Mouse (Mus musculus): ENCODE measurements around the gene Spryd4. TPM values are rescaled to one million over a fixed set of nuclear protein-coding genes. Genes with fewer than 3 reads are reported as not detected.

Spryd4 gene
- polyA plus RNA-seq, 1 experiment, result 21.8 TPM

DNA sequence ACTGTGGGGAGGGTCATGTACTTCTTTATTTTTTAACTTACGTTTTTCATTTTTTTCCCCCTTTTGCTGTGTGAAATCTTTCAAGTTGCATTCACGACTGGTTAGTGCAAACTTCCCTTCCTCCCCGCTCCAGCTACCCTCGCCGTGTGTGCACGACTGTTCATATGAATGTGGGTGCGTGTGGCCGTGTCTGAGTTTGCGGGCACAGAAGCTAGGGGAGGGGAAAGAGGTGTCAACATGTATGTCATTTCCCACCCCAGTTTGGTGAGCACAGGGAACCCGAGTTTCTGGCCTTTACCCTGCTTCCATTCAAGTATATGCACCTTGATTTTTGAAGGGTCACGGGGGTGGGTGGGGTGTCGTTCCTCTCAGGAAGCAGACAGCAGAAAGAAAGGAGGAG, 19.0 kb upstream of the Spryd4 start:
- Histone ChIP-seq H3K4me3 (ENCODE audit: low read depth, low read length) (no peak overlapping the region), H3K9ac (ENCODE audit: low read depth, poor library complexity, severe bottlenecking) (peak overlapping the region; percentile 98), H3K27ac (ENCODE audit: insufficient read depth, low read length) (peak overlapping the region; percentile 28; the same call in 1 of the 2 replicates)

DNA sequence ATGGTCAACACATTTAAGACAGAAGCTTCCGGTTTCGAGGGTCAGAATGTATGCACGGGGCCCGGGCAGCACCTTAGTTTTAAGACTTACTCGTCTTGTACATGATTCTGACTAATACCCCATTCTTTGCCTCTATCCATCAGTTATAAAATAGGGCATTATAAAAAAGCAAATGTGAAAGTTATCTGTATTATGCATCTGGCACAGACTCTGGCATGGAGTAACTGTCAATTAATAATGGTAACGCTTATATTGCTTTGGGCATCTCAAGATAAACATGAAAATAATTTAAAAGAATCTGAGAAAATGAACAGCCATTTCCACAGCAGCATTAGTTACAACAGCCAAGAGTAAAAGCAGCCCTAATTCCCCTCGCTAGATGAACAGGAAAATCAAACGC, 16.4 kb upstream of the Spryd4 start:
- H3K4me3 ChIP-seq (ENCODE audit: low read depth, low read length), result no peak overlapping the region
- H3K27ac ChIP-seq (ENCODE audit: insufficient read depth, low read length), result no peak overlapping the region
- no peak overlapping the region for H3K9ac ChIP-seq (ENCODE audit: low read depth, poor library complexity, severe bottlenecking)
- no peaks in the 10 kb centered on the region for H3K4me1 ChIP-seq (ENCODE audit: control insufficient read depth, insufficient read depth, low read length)
- no peaks in the 10 kb centered on the region for H3K9me3 ChIP-seq (replicated peaks; ENCODE audit: control insufficient read depth, insufficient read depth, low read length, poor library complexity, severe bottlenecking)
- no peak for TF ChIP-seq POLR2A (IDR thresholded peaks at IDR 0.05; ENCODE audit: insufficient read depth, low read length)
- TF ChIP-seq CTCF (IDR thresholded peaks at IDR 0.05; ENCODE audit: low read depth, low read length), result no peak
- no peak for TF ChIP-seq EP300 (IDR thresholded peaks at IDR 0.05; ENCODE audit: insufficient read depth, low read depth, low read length)
- H3K27me3 ChIP-seq (ENCODE audit: control insufficient read depth, insufficient read depth, low read length, poor library complexity, severe bottlenecking), result no peaks in the 10 kb centered on the region
- no peaks in the 10 kb centered on the region for H3K36me3 ChIP-seq (ENCODE audit: control insufficient read depth, insufficient read depth, low read length, poor library complexity, severe bottlenecking)

More for the DNA sequence above, 19.0 kb upstream of the Spryd4 start:
- Histone ChIP-seq H3K9me3 (replicated peaks; ENCODE audit: control insufficient read depth, insufficient read depth, low read length, poor library complexity, severe bottlenecking) (no peaks in the 10 kb centered on the region), H3K36me3 (ENCODE audit: control insufficient read depth, insufficient read depth, low read length, poor library complexity, severe bottlenecking) (peaks cover 10% of the 10 kb centered on the region; the same call in 1 of the 2 replicates), H3K27me3 (ENCODE audit: control insufficient read depth, insufficient read depth, low read length, poor library complexity, severe bottlenecking) (no peaks in the 10 kb centered on the region), H3K4me1 (ENCODE audit: control insufficient read depth, insufficient read depth, low read length) (no peaks in the 10 kb centered on the region)
- no peak for TF ChIP-seq CTCF (IDR thresholded peaks at IDR 0.05; ENCODE audit: low read depth, low read length)
- no peak for TF ChIP-seq POLR2A (IDR thresholded peaks at IDR 0.05; ENCODE audit: insufficient read depth, low read length)
- TF ChIP-seq EP300 (IDR thresholded peaks at IDR 0.05; ENCODE audit: insufficient read depth, low read depth, low read length), result no peak

GRCm38 (mm10) chr10:128227592-128227991, 16.0 kb upstream of the Spryd4 start:
- no peak for TF ChIP-seq CTCF (IDR thresholded peaks at IDR 0.05; ENCODE audit: low read depth, low read length)
- no peak for TF ChIP-seq POLR2A (IDR thresholded peaks at IDR 0.05; ENCODE audit: insufficient read depth, low read length)
- TF ChIP-seq EP300 (IDR thresholded peaks at IDR 0.05; ENCODE audit: insufficient read depth, low read depth, low read length), result no peak

GRCm38 (mm10) chr10:128225538-128225937, 13.9 kb upstream of the Spryd4 start, which contains the start of gene Mip:
Gene Mip, plus strand, starts transcription at chr10:128225838.
- Histone ChIP-seq H3K36me3 (ENCODE audit: control insufficient read depth, insufficient read depth, low read length, poor library complexity, severe bottlenecking) (no peaks in the 10 kb centered on the region), H3K9me3 (replicated peaks; ENCODE audit: control insufficient read depth, insufficient read depth, low read length, poor library complexity, severe bottlenecking) (no peaks in the 10 kb centered on the region), H3K4me3 (ENCODE audit: low read depth, low read length) (peak within 1 kb of the TSS; percentile 16), H3K4me1 (ENCODE audit: control insufficient read depth, insufficient read depth, low read length) (no peaks in the 10 kb centered on the region), H3K27ac (ENCODE audit: insufficient read depth, low read length) (no peak within 1 kb of the TSS), H3K27me3 (ENCODE audit: control insufficient read depth, insufficient read depth, low read length, poor library complexity, severe bottlenecking) (no peaks in the 10 kb centered on the region), H3K9ac (ENCODE audit: low read depth, poor library complexity, severe bottlenecking) (no peak within 1 kb of the TSS)
- TF ChIP-seq EP300 (IDR thresholded peaks at IDR 0.05; ENCODE audit: insufficient read depth, low read depth, low read length) (no peak), POLR2A (IDR thresholded peaks at IDR 0.05; ENCODE audit: insufficient read depth, low read length) (no peak), CTCF (IDR thresholded peaks at IDR 0.05; ENCODE audit: low read depth, low read length) (no peak)

More at GRCm38 (mm10) chr10:128227592-128227991, 16.0 kb upstream of the Spryd4 start:
- H3K4me3 ChIP-seq (ENCODE audit: low read depth, low read length), result no peak overlapping the region
- no peak overlapping the region for H3K9ac ChIP-seq (ENCODE audit: low read depth, poor library complexity, severe bottlenecking)
- H3K9me3 ChIP-seq (replicated peaks; ENCODE audit: control insufficient read depth, insufficient read depth, low read length, poor library complexity, severe bottlenecking), result no peaks in the 10 kb centered on the region
- H3K27me3 ChIP-seq (ENCODE audit: control insufficient read depth, insufficient read depth, low read length, poor library complexity, severe bottlenecking), result no peaks in the 10 kb centered on the region
- no peak overlapping the region for H3K27ac ChIP-seq (ENCODE audit: insufficient read depth, low read length)
- no peaks in the 10 kb centered on the region for H3K36me3 ChIP-seq (ENCODE audit: control insufficient read depth, insufficient read depth, low read length, poor library complexity, severe bottlenecking)
- no peaks in the 10 kb centered on the region for H3K4me1 ChIP-seq (ENCODE audit: control insufficient read depth, insufficient read depth, low read length)

GRCm38 (mm10) chr10:128225064-128225463, 13.5 kb upstream of the Spryd4 start:
- Histone ChIP-seq H3K27me3 (ENCODE audit: control insufficient read depth, insufficient read depth, low read length, poor library complexity, severe bottlenecking) (no peaks in the 10 kb centered on the region), H3K36me3 (ENCODE audit: control insufficient read depth, insufficient read depth, low read length, poor library complexity, severe bottlenecking) (no peaks in the 10 kb centered on the region), H3K27ac (ENCODE audit: insufficient read depth, low read length) (no peak overlapping the region), H3K4me1 (ENCODE audit: control insufficient read depth, insufficient read depth, low read length) (no peaks in the 10 kb centered on the region), H3K4me3 (ENCODE audit: low read depth, low read length) (no peak overlapping the region), H3K9me3 (replicated peaks; ENCODE audit: control insufficient read depth, insufficient read depth, low read length, poor library complexity, severe bottlenecking) (no peaks in the 10 kb centered on the region), H3K9ac (ENCODE audit: low read depth, poor library complexity, severe bottlenecking) (no peak overlapping the region)
- TF ChIP-seq EP300 (IDR thresholded peaks at IDR 0.05; ENCODE audit: insufficient read depth, low read depth, low read length), result no peak
- TF ChIP-seq POLR2A (IDR thresholded peaks at IDR 0.05; ENCODE audit: insufficient read depth, low read length), result no peak
- no peak for TF ChIP-seq CTCF (IDR thresholded peaks at IDR 0.05; ENCODE audit: low read depth, low read length)

GRCm38 (mm10) chr10:128221533-128222286, 10.1 kb upstream of the Spryd4 start:
- H3K4me1 ChIP-seq (ENCODE audit: control insufficient read depth, insufficient read depth, low read length), result no peaks in the 10 kb centered on the region
- H3K27ac ChIP-seq (ENCODE audit: insufficient read depth, low read length), result 0 out of 2 replicates have a peak overlapping the region, but pooled peaks have one; percentile 7
- H3K36me3 ChIP-seq (ENCODE audit: control insufficient read depth, insufficient read depth, low read length, poor library complexity, severe bottlenecking), result no peaks in the 10 kb centered on the region
- H3K27me3 ChIP-seq (ENCODE audit: control insufficient read depth, insufficient read depth, low read length, poor library complexity, severe bottlenecking), result no peaks in the 10 kb centered on the region
- no peak for TF ChIP-seq CTCF (IDR thresholded peaks at IDR 0.05; ENCODE audit: low read depth, low read length)
- peak overlapping the region; percentile 6; the same call in 1 of the 2 replicates for H3K9ac ChIP-seq (ENCODE audit: low read depth, poor library complexity, severe bottlenecking)
- no peak overlapping the region for H3K4me3 ChIP-seq (ENCODE audit: low read depth, low read length)
- no peaks in the 10 kb centered on the region for H3K9me3 ChIP-seq (replicated peaks; ENCODE audit: control insufficient read depth, insufficient read depth, low read length, poor library complexity, severe bottlenecking)

Data from ES-Bruce4 (cell line).